Mouse (Mus musculus): ENCODE data around the gene Gm3604. TPM values are rescaled to one million over a fixed set of nuclear protein-coding genes. Genes with fewer than 3 reads are reported as not detected.

The Gm3604 gene
- 1 to 10 TPM; 1.4 to 1.9 TPM for total RNA-seq (2023)

GRCm38 (mm10) chr13:62382952-62383351, at the start of gene Gm3604:
Gene Gm3604, minus strand, starts transcription at chr13:62383177.

Other genes starting within 250 kb of the Gm3604 start
- 10 to 100 TPM; 19.7 to 22.0 TPM for gene Gm49359, start 83.7 kb upstream of the Gm3604 start, total RNA-seq (2023)
- 1 to 10 TPM in 1 of 2 experiments, not detected in 1; 4.3 TPM for gene Zfp935, start 175.3 kb upstream of the Gm3604 start, total RNA-seq (2023)
- gene Zfp934, start 188.0 kb upstream of the Gm3604 start, total RNA-seq (2023): 10 to 100 TPM; 11.3 to 13.9 TPM
- gene 6720489N17Rik, start 241.0 kb upstream of the Gm3604 start, total RNA-seq (2023): 1 to 10 TPM; 4.8 to 5.7 TPM

Measured in B cell, adult 67 days (primary cell).